Mouse (Mus musculus): ENCODE data around the gene Tex33. TPM values are rescaled to one million over a fixed set of nuclear protein-coding genes. Genes with fewer than 3 reads are reported as not detected.

Tex33 gene
- polyA plus RNA-seq (2015; fragmentation: Nextera tagmentation; extraction: Ambion mirVana): not detected in 2 replicates

DNA sequence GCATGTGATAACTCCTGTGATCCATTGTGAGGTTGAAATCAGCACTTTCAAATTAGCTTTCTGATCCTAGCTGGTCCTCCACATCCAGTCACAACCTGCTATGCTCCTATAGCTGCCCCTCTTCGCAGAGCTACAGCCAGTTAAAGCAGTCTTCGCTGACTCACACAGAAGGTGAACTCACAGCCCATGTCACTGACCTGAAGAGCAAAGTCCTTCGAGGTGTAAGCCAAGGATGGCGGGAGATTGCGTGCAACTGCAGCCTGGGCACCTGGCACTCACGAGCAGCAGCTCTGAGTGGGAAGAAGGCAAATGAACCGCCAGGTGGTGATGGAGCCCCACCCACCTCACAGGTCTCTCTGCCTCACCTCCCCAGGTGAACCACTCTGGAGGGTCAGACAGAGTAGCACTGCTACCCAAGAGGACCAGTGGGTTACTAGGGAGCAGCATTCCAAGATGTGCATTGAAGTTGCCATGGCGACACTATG, at the start of gene Tex33:
Gene Tex33, minus strand, starts transcription at position 435 of the 485 bp plus-strand sequence.
- Histone ChIP-seq H3K27me3 (no peaks in the 10 kb centered on the region), H3K27ac (replicated peaks) (no peak within 1 kb of the TSS), H3K9ac (replicated peaks) (no peak within 1 kb of the TSS), H3K9me3 (no peaks in the 10 kb centered on the region), H3K4me3 (no peak within 1 kb of the TSS), H3K4me2 (replicated peaks) (no peak within 1 kb of the TSS), H3K36me3 (no peaks in the 10 kb centered on the region), H3K4me1 (no peaks in the 10 kb centered on the region)
- ATAC-seq (replicated peaks): no peak
- WGBS: 85% methylated on average over 8 of the region's 8 CpGs

DNA sequence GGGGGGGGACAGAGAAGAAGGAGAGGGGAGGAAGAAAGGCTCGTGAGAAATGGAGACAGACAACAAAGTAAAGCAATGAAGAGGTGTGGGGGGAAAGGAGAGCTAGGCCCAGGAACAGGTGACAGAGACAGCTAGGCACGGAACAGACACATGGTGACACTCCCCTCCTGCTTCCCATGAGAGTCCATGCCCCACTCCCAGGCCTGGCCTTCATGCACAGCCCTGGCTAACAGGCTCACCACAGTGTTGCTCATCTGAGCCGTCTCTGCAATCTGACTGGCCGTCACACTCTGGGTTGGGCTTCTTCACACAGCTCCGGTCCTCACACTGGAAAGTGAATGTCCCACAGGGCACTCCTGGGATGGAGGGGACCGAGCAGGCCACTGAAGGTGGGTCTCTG, 48.1 kb upstream of the Tex33 start:
- no peaks in the 10 kb centered on the region for H3K27me3 ChIP-seq
- peaks cover 11% of the 10 kb centered on the region for H3K4me1 ChIP-seq
- WGBS: 63% methylated on average over 6 of the region's 6 CpGs
- no peak overlapping the region for H3K4me2 ChIP-seq (replicated peaks)
- H3K27ac ChIP-seq (replicated peaks): no peak overlapping the region
- H3K9ac ChIP-seq (replicated peaks): no peak overlapping the region
- H3K36me3 ChIP-seq: no peaks in the 10 kb centered on the region
- ATAC-seq (replicated peaks): no peak
- H3K9me3 ChIP-seq: no peaks in the 10 kb centered on the region
- H3K4me3 ChIP-seq: no peak overlapping the region

DNA sequence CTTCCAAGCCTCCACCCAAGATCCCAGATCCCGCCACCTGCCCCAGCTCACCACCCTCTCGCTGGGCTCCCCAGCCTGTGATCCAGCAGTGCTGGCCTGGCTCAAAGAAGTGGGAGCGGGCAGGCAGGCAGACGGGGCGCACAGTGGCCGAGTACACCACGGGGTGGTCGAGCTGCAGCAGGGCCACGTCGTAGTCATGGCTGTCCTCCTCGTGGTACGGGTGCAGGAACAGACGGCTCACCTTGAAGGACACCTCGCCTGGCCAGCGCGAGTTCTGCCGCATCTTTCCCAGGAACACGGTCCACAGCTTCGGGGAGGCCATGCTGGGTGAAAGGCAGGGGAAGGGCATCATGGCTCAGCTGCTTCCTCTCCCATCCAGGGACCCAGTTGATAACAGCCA, 46.5 kb upstream of the Tex33 start:
- Histone ChIP-seq H3K4me3 (no peak overlapping the region), H3K9ac (replicated peaks) (no peak overlapping the region), H3K4me1 (peaks cover 11% of the 10 kb centered on the region), H3K9me3 (no peaks in the 10 kb centered on the region), H3K27ac (replicated peaks) (no peak overlapping the region), H3K36me3 (no peaks in the 10 kb centered on the region), H3K4me2 (replicated peaks) (no peak overlapping the region), H3K27me3 (no peaks in the 10 kb centered on the region)
- ATAC-seq (replicated peaks): no peak
- 91% methylated on average over 19 of the region's 19 CpGs for whole genome bisulfite sequencing

DNA sequence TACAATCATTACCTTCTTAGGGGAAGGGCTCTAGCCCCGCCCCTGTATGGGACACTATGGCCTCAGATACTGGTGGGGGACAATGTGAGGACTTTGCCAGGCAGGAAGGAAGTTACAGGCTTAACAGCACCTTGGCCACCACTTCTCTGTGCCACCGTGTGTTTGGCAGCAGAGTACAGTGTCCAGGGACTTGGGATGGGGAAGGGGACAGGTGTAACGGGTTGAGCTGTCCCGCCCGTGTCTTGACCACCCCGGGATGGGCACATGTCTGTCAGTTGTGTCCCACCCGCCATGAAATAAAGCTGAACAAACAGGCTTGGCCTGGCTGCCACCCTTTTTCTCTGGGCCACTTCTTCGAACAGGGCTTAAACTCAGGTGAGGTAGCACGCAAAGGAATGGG, 43.3 kb upstream of the Tex33 start:
- Histone ChIP-seq H3K4me1 (peaks cover 24% of the 10 kb centered on the region), H3K27ac (replicated peaks) (no peak overlapping the region), H3K9ac (replicated peaks) (no peak overlapping the region), H3K4me3 (no peak overlapping the region), H3K4me2 (replicated peaks) (no peak overlapping the region), H3K9me3 (no peaks in the 10 kb centered on the region), H3K27me3 (no peaks in the 10 kb centered on the region), H3K36me3 (peaks cover 7% of the 10 kb centered on the region; the same call in 1 of the 2 replicates)
- WGBS: 67% methylated on average over 9 of the region's 9 CpGs
- no peak for ATAC-seq (replicated peaks)

DNA sequence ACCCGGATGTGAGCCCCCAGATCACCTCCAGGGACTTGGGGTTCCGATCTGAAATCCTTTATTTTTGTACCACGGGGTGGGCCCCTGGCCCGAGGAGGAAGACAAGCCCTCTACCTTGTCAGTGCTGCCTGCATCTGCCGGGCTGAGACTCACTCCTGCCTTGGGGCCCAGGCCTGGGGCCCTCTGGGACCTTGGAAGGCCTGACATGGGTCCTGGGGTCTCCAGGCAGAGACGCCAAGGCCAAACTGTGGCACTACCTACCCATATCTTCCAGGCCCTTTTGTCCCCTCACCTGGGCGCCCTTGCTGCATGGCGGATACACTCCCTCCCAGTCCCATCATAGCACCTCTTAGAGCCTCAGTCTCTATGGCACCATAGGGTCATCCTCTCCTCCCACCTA, 42.8 kb upstream of the Tex33 start:
- no peak for ATAC-seq (replicated peaks)
- no peak overlapping the region for H3K9ac ChIP-seq (replicated peaks)
- no peak overlapping the region for H3K4me3 ChIP-seq
- H3K4me2 ChIP-seq (replicated peaks): no peak overlapping the region
- H3K4me1 ChIP-seq: peaks cover 24% of the 10 kb centered on the region
- no peaks in the 10 kb centered on the region for H3K9me3 ChIP-seq
- H3K36me3 ChIP-seq: peaks cover 11% of the 10 kb centered on the region; the same call in 1 of the 2 replicates
- H3K27me3 ChIP-seq: no peaks in the 10 kb centered on the region
- 55% methylated on average over 8 of the region's 8 CpGs for WGBS
- H3K27ac ChIP-seq (replicated peaks): no peak overlapping the region

DNA sequence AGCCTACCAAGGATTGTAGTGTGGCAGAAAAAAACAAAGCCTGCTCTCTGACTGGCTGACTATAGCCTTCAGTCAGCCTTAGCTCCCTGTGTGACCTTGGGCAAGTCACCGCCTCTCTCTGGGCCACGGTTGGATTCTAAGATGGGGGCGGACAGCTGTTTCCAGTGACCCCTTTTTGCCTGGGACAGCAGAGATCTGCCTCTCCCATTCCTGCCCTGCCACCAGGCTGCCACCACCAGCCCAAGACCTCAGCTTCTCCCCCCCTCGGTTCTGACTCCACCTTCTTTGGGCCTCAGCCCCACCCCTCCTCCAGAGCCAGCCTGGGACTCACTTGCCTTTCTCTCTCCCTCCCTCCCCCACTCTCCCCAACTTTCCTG, 42.3 kb upstream of the Tex33 start:
- Histone ChIP-seq H3K27ac (replicated peaks) (no peak overlapping the region), H3K9ac (replicated peaks) (no peak overlapping the region), H3K36me3 (peaks cover 15% of the 10 kb centered on the region), H3K27me3 (no peaks in the 10 kb centered on the region), H3K4me2 (replicated peaks) (no peak overlapping the region), H3K4me3 (no peak overlapping the region), H3K9me3 (no peaks in the 10 kb centered on the region), H3K4me1 (peaks cover 24% of the 10 kb centered on the region)
- no peak for ATAC-seq (replicated peaks)
- 34% methylated on average over 4 of the region's 4 CpGs for WGBS

DNA sequence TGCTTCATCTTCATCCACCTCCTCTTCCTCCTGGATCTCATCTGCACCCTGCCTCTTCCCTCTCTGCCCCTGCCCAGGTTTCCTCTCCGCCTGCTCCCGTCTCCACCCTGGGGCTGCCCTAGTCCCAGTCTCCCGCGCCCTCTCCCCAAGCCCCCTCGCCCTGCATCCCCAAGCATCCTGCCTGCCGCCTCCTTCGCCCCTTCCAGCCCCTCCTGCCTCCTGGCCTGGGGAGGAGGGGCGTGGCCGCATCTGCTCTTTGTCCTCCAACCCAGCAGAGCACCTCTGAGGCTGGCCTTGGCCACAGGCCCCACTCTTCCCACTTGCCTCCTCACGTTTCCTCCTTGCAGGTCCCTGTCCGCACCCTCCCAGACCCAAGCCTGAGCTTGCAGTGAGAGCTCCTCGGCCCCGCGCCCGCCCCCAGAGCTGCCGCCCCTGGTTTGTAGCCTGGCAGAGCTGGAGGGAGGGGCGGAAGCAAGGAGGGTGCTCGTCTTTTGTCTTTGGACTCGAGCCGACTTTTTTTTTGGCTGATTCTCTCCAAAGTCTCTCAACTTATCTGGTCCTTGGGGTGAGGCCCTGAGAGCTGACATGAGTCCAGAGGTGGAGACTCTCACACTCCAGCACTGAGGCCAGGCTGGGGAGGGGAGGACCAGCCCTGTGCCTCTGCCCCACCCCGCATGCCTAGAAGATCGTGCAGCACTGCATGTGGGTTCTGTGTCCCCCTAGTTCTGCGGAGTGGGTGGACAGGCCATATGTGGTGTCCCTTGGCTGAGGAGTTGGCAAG, 41.7 kb upstream of the Tex33 start:
- Histone ChIP-seq H3K27me3 (no peaks in the 10 kb centered on the region), H3K4me3 (peak overlapping the region; percentile 27), H3K27ac (replicated peaks) (peak overlapping the region; percentile 63), H3K36me3 (peaks cover 15% of the 10 kb centered on the region), H3K4me2 (replicated peaks) (peak overlapping the region; percentile 58), H3K4me1 (peaks cover 24% of the 10 kb centered on the region), H3K9ac (replicated peaks) (peak overlapping the region; percentile 41; the same call in 1 of the 2 replicates), H3K9me3 (no peaks in the 10 kb centered on the region)
- ATAC-seq (replicated peaks): peak; percentile 27
- WGBS: 11% methylated on average over 23 of the region's 23 CpGs

DNA sequence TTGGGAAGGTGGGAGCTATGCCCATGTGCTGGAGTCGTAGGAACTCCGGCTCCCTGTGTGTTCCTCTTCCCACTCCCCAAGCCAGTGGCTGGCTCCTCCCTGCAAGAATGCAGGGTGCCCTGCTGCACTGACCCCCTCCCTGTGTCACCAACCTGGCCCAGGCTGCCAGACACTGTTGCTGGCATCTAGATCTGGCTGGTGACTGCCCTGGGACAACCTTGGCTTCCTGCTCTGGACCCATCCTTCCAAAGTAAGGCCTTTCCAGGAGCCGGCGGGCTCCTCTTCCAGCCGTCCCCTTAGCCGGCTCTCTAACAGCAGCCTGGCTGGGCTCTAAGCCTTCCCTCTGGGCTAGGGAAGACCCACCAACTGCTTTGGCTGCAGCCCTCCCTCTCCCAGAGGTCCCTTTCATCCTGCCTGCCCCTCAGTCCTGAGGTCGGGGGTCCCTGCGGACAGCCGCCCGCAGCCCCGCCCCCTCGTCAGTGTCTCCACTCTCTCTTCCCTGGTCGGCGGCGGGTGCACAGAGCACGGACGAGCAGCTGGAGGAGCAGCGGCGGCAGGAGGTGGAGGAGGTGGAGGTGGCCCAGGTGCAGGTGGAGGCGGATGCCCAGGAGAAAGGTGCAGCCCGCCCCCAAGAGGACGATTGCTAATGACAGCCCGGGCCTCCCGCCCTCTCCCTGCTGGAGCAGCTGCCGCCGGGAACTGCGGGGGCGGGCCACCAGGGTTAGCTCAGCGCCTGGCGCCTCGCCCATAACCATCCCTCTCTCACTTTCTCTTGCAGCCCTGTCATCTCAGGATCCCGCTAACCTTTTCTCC, 40.9 kb upstream of the Tex33 start:
- peak; percentile 57 for ATAC-seq (replicated peaks)
- peak overlapping the region; percentile 41 for H3K9ac ChIP-seq (replicated peaks)
- H3K27ac ChIP-seq (replicated peaks): peak overlapping the region; percentile 63
- no peaks in the 10 kb centered on the region for H3K27me3 ChIP-seq
- H3K4me3 ChIP-seq: peak overlapping the region; percentile 27
- 11% methylated on average over 32 of the region's 32 CpGs for WGBS
- no peaks in the 10 kb centered on the region for H3K9me3 ChIP-seq
- peaks cover 24% of the 10 kb centered on the region for H3K4me1 ChIP-seq
- peaks cover 15% of the 10 kb centered on the region for H3K36me3 ChIP-seq
- H3K4me2 ChIP-seq (replicated peaks): peak overlapping the region; percentile 58

DNA sequence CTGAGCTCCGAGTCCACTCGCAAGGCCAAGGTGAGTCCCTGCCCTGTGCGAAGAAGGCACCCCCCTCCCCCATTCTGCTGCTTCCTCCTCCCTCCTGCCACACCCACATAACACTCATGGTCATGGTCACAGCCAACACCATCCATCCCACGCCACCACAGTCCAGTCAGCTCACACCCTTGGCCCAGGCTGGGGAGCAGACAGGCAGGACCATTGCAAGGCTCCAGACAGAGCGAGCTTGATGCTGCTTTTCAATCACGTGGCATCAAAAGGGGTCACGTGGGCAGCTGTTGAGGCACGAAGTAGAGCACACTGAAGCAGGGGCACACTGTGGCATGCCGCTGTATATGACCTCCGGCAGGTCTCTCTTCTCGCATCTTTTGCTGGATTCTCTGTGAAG, 40.0 kb upstream of the Tex33 start:
- Histone ChIP-seq H3K4me3 (no peak overlapping the region), H3K4me2 (replicated peaks) (no peak overlapping the region), H3K36me3 (peaks cover 15% of the 10 kb centered on the region), H3K27me3 (no peaks in the 10 kb centered on the region), H3K9ac (replicated peaks) (no peak overlapping the region), H3K9me3 (no peaks in the 10 kb centered on the region), H3K27ac (replicated peaks) (no peak overlapping the region), H3K4me1 (peaks cover 23% of the 10 kb centered on the region)
- ATAC-seq (replicated peaks): no peak
- 81% methylated on average over 11 of the region's 11 CpGs for WGBS

DNA sequence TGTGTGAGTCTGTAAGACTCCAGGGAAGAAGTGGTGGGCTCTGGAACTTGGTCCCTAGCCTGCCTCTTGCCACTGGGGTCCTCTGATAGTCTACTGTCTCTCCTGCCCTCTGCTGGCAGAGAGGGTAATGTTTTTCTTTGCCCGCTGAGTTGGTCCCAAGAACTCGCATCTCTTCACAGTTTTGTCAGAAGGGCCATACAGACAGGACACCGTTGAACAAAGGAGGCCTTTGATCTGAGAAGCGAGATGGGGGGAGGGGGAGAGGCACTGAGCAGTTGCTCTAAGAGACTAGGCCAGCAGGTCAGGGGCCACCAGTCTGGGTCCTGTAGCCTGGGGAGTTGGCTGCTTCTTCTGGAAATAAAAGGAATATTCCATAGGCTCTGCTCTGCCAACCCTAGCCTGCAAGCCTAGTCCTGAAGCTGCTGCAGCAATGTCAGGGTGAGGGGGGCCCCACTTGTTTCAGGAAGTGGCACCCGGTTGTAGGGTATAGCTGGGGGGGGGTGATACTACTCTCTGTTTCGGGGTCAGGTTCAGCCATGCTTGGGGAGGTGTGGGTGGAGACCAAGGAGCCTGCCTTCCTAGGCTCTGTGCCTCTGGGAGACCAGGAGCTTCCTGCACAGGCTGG, 39.3 kb upstream of the Tex33 start:
- no peak overlapping the region for H3K4me3 ChIP-seq
- H3K9me3 ChIP-seq: no peaks in the 10 kb centered on the region
- H3K4me2 ChIP-seq (replicated peaks): no peak overlapping the region
- no peak for ATAC-seq (replicated peaks)
- no peaks in the 10 kb centered on the region for H3K27me3 ChIP-seq
- peaks cover 24% of the 10 kb centered on the region for H3K4me1 ChIP-seq
- H3K36me3 ChIP-seq: peaks cover 15% of the 10 kb centered on the region
- H3K9ac ChIP-seq (replicated peaks): no peak overlapping the region
- WGBS: 28% methylated on average over 6 of the region's 6 CpGs
- no peak overlapping the region for H3K27ac ChIP-seq (replicated peaks)

DNA sequence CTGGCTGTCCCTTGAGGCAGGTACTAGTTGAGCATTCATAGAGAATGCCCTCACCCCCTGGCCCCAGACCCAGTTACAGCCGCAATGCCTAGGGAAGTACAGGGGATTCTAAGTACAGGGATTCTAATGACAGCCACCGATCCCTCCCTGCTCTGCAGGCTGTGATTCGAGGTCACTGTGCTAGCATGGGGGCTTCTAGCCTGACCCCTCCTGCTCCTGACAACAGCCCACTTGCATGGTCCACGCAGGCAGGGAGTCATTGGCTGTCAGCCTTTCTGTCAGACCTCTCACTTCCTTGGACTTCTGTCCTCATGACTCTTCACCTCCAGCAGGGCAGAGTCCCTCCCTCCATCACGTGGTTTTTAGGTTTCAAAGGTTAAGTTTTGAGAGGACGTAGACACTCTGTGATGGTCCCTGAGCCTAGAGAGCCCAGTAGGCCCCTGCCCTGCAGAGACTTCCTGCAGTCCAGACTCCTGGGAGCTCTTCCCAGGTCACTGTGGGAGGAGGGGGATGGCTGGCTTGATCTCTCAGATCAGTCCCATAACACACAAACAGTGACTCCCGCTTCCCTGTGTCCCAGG, 35.9 kb upstream of the Tex33 start:
- Histone ChIP-seq H3K27ac (replicated peaks) (0 out of 2 replicates have a peak overlapping the region, but pooled peaks have one; percentile 3), H3K9ac (replicated peaks) (no peak overlapping the region), H3K9me3 (no peaks in the 10 kb centered on the region), H3K4me2 (replicated peaks) (no peak overlapping the region), H3K36me3 (peaks cover 15% of the 10 kb centered on the region), H3K27me3 (no peaks in the 10 kb centered on the region), H3K4me1 (peaks cover 22% of the 10 kb centered on the region), H3K4me3 (no peak overlapping the region)
- no peak for ATAC-seq (replicated peaks)
- WGBS: 83% methylated on average over 7 of the region's 7 CpGs
